Mouse (Mus musculus) heart, adult 2 months (tissue): ENCODE results near the gene CN725425.

Experiments used
- CTCF ChIP-seq: fragments of 200-600 bp; IDR thresholded peaks from 2 replicates; pipeline ENCODE4 v1.8.1; 2022; ENCODE audit warnings: antibody characterized with exemption, mild to moderate bottlenecking, moderate library complexity
- EP300 ChIP-seq: fragments of 200-500 bp; IDR thresholded peaks from 2 replicates; pipeline ENCODE4 v1.6.1; 2011; ENCODE audit warnings: low read depth, low read length, control low read depth; ENCODE audit not compliant: insufficient read depth
- POLR2A ChIP-seq: fragments of 200-500 bp; IDR thresholded peaks from 2 replicates; pipeline ENCODE4 v1.6.1; 2011; ENCODE audit warnings: mild to moderate bottlenecking, low read depth, low read length, control low read depth; ENCODE audit not compliant: insufficient read depth

- TF ChIP-seq CTCF: no peak
- TF ChIP-seq POLR2A: no peak
- no peak for TF ChIP-seq EP300
Measured at GRCm38 (mm10) chr15:91167850-91168562, 31.3 kb upstream of the CN725425 start.
